Mouse (Mus musculus): ENCODE measurements around the gene Ciart. TPM values are rescaled to one million over a fixed set of nuclear protein-coding genes. Genes with fewer than 3 reads are reported as not detected.
"Not testable (repeated sequence)": the region's sequence is repeated elsewhere in the genome, so short reads cannot be mapped to it uniquely, and the experiment has no call there.

The Ciart gene
- total RNA-seq, 2 experiments from 2014 or later = 9.4 to 11.4 TPM

- intact Hi-C loops (cut with DNase I) = no loop called here
These were observed 21.9 kb upstream of the Ciart start for GRCm38 (mm10) chr3:95903753-95904502.

DNA sequence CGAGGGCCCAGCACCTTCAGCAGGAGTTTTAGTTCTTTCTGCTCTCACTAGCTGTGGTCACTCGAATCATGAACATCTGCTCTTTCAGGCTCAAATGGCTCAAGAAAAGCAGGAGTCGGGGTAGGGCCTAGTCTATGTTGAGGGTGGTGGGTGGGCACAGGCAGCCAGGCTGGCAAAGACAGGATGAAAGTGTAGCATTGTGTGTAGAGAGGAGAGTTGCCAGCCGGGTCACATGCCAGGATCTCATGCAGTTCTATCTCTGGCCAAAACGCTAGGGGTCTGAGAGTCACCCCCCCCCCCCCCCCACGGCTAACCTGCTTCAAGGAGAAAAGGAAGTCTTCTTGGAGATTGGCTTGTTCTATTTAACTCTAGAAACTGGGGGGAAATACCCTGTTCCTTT, 20.6 kb upstream of the Ciart start:
- intact Hi-C loops (cut with DNase I) = no loop called here
- DNase-seq (ENCODE audit: extremely low spot score in 1 of 2, low spot score in 2 of 2) = no peak

More at GRCm38 (mm10) chr3:95903753-95904502, 21.9 kb upstream of the Ciart start:
- no peak for DNase-seq (ENCODE audit: extremely low spot score in 1 of 2, low spot score in 2 of 2)

DNA sequence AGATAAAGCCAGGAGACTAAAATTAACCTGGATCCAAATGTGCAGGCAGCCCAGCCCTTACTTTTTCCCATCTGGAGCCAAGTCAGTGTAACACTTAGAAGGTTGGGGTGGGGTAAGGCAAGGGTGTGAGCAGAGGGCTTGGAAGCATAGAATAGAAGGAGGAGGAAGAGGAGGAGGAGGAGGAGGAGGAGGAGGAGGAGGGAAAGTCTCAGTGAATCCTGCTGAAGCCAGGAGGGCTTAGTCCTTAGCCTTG, 20.2 kb upstream of the Ciart start:
- no peak for DNase-seq (ENCODE audit: extremely low spot score in 1 of 2, low spot score in 2 of 2)
- intact Hi-C loops (cut with DNase I) = no loop called here

- DNase-seq (ENCODE audit: extremely low spot score in 1 of 2, low spot score in 2 of 2) = no peak
- intact Hi-C loops (cut with DNase I) = no loop called here
These were observed 19.7 kb upstream of the Ciart start for GRCm38 (mm10) chr3:95901616-95902372.

DNA sequence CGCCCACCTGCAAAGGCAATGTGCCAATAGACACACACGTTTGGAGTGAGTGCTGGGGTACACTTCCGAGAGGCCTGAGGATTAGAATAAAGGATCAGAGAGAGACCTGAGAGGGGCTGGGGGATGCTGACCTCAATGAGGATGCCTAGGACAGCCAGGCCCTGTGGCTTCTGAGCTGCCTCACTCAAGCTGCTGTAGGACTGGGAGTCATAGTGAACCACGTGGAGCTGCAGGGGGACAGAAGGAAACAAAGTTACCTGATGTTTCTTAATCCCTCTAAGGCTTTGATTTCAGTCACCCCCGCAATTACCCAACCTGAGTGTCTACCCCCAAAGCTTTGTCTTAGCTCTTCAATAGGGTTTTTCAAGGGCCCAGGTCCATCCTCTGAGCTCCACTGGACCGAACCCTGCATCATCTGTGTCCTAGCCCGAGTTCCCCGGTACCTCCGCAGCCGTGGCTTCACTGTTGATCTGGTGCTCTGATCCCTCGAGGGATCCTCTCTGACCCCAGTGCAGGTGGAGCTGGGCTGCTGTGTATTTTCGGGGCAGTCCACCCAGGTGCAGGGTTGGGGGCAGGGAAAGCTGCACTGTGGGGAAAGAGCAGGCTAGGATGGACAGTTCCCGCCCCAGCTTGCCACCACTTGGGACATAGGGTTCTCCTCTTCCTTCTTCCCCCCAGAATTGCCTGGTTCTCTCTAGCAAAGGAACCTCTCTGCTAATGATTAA, 17.9 kb upstream of the Ciart start:
- intact Hi-C loops (cut with DNase I) = no loop called here
- DNase-seq (ENCODE audit: extremely low spot score in 1 of 2, low spot score in 2 of 2) = no peak

DNA sequence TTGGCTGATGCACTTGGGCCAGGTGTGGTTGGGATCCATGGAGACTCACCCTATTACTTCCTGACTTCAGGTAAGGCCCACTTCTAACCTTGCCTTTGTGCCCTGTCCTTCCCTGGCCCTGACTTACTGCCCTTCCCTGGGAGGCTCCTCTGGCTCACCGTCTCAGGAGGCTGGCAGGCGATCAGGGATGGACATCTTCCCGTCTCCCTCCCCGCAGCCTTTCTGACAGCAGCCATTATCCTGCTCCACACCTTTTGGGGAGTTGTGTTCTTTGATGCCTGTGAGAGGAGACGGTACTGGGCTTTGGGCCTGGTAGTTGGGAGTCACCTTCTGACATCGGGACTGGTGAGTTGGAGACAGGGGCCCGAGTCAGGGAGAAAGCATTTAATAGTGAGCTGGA, 13.4 kb upstream of the Ciart start:
- intact Hi-C loops (cut with DNase I); DNase-seq (ENCODE audit: extremely low spot score in 1 of 2, low spot score in 2 of 2): not testable (repeated sequence)

GRCm38 (mm10) chr3:95894317-95895160, 12.5 kb upstream of the Ciart start:
- DNase-seq (ENCODE audit: extremely low spot score in 1 of 2, low spot score in 2 of 2) = peak in 1 of 2 experiments; percentile 81
- intact Hi-C loops (cut with DNase I) = no loop called here

GRCm38 (mm10) chr3:95893606-95894316, 11.7 kb upstream of the Ciart start, which contains the start of gene Aph1a:
Gene Aph1a (plus strand): TSS chr3:95893969.
- peak; percentile 97 to 98 for DNase-seq (ENCODE audit: extremely low spot score in 1 of 2, low spot score in 2 of 2)
- intact Hi-C loops (cut with DNase I) = not testable (repeated sequence)

- intact Hi-C loops (cut with DNase I) = no loop called here
- DNase-seq (ENCODE audit: extremely low spot score in 1 of 2, low spot score in 2 of 2) = peak in 1 of 2 experiments; percentile 68
These were observed 11.1 kb upstream of the Ciart start for GRCm38 (mm10) chr3:95893126-95893525.

DNA sequence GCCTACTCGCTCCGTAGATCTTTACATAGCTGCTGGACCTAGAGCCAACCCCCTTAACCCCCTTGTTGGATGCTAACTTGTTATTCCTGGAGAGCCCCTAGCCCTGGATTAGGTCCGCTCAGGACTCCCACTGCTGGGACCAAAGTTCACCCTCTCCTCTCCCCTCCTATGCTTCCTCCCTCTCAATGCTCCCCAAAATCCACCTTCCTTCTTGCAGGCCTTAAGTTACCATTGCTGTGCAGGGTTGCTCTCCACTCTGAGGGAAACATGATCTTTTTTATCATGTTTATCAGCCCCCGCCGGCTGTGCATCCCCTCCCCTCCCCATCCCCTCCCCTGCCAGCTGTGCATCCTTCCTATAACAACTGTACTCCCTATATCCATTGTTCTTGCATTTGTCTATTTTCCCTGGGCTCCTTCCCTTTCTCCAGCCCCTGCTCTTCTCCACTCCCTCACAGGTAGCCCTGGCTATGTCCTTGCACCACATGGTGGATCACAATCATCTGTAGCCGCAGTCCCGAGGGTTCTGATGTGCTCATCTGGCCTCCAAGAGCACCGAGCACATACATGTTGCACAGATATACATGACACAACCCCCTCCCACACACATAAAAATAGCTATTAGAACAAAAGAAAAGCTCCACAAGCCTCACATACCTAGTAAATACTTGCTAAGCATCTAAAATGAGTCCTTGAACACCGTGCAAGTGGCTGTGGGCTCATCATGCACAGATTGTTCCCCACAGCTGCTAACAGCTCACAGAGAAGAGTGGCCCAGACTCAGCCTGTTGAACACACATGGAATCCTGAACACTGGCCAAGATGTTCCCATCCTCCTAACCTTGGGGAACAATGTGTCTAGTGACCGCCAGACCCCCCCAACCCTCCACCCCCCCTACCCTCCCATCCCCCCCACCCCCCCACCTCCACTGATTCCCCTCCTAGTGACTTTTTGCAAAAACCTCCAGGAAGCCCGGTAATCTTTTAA, 10.3 kb upstream of the Ciart start:
- DNase-seq (ENCODE audit: extremely low spot score in 1 of 2, low spot score in 2 of 2) = no peak
- intact Hi-C loops (cut with DNase I) = no loop called here

- DNase-seq (ENCODE audit: extremely low spot score in 1 of 2, low spot score in 2 of 2) = peak in 1 of 2 experiments; percentile 81
- intact Hi-C loops (cut with DNase I) = no loop called here
These were observed 9.4 kb upstream of the Ciart start, which contains the start of gene BC028528 for GRCm38 (mm10) chr3:95891211-95892065. Gene BC028528 (minus strand): TSS chr3:95892005.

DNA sequence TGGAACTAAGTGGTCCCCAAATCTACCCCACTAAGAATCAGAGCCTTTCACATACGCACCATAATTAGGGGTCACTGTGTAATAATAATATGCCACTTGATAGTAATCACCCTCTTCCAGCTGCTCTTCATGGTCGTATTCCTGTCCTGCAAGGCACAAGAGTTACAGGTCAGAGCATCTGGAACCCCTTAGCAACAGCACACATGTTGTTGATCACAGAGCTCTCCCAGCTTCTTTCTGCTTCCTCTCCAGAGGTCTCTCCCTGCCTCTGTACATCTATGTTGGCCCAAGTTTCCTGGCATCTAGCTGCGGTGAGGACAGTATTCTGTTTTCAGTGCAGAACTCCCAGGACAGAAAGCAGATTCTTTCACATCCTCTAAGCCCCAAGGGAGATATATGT, 7.6 kb upstream of the Ciart start:
- no peak for DNase-seq (ENCODE audit: extremely low spot score in 1 of 2, low spot score in 2 of 2)
- intact Hi-C loops (cut with DNase I) = no loop called here

- DNase-seq (ENCODE audit: extremely low spot score in 1 of 2, low spot score in 2 of 2) = no peak
- intact Hi-C loops (cut with DNase I) = no loop called here
These were observed 5.5 kb upstream of the Ciart start for GRCm38 (mm10) chr3:95887596-95887995.

DNA sequence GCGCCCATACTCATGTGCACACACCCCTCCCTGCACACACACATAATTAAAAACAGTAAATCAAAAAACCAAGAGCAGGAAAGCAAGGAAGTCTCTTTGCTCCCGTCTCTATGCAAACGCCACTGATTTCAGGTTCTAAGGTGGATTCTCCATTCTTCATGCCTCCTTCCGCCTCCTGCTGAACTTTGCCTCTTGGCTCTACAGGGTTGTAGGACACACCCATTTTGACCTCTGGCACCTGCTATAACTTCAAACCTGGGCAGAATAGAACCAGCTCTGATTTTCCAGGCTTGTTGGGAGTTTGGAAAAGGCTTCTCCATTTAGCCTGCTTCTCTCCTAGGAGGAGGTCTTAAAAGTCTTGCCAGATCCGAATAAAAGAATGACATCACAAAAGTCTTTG, 2.3 kb upstream of the Ciart start:
- intact Hi-C loops (cut with DNase I) = loop anchor here (5.0 kb wide), 1 partner anchor 163 kb away; no protein-coding TSS in a partner anchor
- DNase-seq (ENCODE audit: extremely low spot score in 1 of 2, low spot score in 2 of 2) = no peak

DNA sequence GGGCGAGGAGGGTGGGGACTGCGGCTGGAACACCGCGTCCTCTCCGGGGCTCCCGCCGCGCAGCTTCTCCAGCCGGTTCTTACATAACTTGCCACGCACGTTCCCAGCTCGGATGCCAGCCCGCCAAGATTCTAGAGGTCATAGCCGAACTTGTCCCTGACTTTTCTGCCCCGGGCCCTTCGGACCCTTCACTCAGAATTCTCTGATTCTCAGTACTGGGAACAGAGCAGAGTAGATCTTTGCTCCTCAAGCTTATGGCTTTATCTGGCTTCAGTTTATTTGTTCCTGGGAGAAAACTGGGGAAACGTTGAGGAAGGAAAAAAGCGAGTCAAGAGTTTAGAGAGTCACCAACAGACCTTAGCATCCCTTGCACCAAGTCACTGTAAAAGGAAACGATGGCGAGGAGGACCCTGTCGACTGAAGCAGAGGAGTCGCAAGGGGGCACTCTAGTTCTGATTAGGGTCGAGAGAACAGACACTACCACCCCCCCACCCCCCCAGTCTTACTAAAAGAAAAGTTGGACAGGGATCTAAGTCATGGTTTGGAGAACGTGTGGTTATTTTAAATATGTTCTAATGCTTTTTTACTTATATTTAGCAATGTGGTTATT, 870 bp upstream of the Ciart start:
- intact Hi-C loops (cut with DNase I) = loop anchor here (5.0 kb wide), 1 partner anchor 164 kb away; no protein-coding TSS in a partner anchor
- DNase-seq (ENCODE audit: extremely low spot score in 1 of 2, low spot score in 2 of 2) = peak; percentile 71 to 90

DNA sequence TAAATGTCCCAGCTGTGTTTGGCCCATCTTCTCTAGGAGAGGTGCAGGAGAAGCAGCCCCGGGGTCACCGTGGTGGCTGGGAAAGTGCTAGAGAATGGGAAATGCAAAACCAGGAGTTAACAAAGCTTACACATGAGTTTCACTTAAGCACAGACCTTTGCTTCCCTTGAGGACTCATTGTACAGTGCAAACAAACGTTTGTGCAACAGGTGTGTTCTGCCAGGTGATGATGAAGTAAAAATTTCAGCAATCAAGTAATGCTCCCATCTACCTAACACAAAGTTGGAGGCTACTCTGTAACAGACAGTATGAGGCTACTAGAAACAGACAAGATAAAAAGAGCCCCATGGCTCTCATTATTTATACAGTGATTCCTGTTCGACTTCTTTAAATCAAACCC, 3.0 kb downstream of the Ciart start:
- intact Hi-C loops (cut with DNase I) = no loop called here
- DNase-seq (ENCODE audit: extremely low spot score in 1 of 2, low spot score in 2 of 2) = no peak
